Mouse (Mus musculus): ENCODE results near the gene Eps8l1. TPM values are rescaled to one million over a fixed set of nuclear protein-coding genes. Genes with fewer than 3 reads are reported as not detected.

Gene Eps8l1
- total and polyA plus RNA-seq, 3 experiments = 0.01 to 0.19 TPM; not detected in 1

DNA sequence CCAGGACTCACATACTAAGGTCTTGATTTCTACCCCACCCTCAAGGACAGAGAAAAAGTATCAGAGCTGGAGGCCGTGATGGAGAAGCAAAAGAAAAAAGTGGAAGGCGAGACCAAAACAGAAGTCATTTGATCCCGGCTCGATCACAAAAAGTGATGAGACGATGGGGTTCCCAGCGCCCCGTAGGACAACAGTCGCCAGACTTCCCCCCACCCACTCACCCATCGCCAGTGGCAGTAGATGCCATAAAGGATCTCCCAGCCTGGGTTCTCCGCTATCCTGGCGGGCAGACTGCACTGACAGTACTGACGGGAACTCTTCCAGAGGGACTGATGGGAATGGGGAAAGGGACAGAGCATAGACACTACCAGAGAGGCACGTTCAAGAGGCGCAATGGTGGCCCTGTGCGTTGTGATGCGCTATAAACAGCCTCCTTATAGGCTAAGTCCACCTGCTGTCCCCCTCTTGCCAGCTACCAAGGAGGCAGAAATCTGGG lies 18.4 kb downstream of the Eps8l1 start:
- H3K27me3 ChIP-seq (ENCODE audit: control insufficient read depth in 1 of 2, insufficient read depth in 2 of 2, low read length in 2 of 2) = no peaks in the 10 kb centered on the region
- H3K9ac ChIP-seq (ENCODE audit: control insufficient read depth, low read depth, low read length, poor library complexity, severe bottlenecking) = no peak overlapping the region
- no peaks in the 10 kb centered on the region for H3K79me2 ChIP-seq (ENCODE audit: control insufficient read depth, insufficient read depth, low read length, poor library complexity)
- H3K4me3 ChIP-seq (ENCODE audit: control insufficient read depth in 1 of 2, insufficient read depth in 1 of 2, low read depth in 2 of 2, low read length in 2 of 2) = no peak overlapping the region
- no peaks in the 10 kb centered on the region for H3K36me3 ChIP-seq (ENCODE audit: control insufficient read depth in 1 of 2, insufficient read depth in 2 of 2, low read length in 2 of 2)
- no peak for DNase-seq (ENCODE audit: low read depth, low spot score)
- TF ChIP-seq MAX (IDR thresholded peaks at IDR 0.05; ENCODE audit: low read length) (no peak), HCFC1 (IDR thresholded peaks at IDR 0.05; ENCODE audit: low read depth, low read length) (no peak)
- H3K9me3 ChIP-seq (replicated peaks; ENCODE audit: insufficient read depth, low read length) = no peaks in the 10 kb centered on the region
- H3K4me1 ChIP-seq (ENCODE audit: control insufficient read depth in 1 of 2, insufficient read depth in 2 of 2, low read length in 2 of 2) = no peaks in the 10 kb centered on the region
- H3K27ac ChIP-seq (ENCODE audit: control insufficient read depth, low read depth, low read length) = no peak overlapping the region

DNA sequence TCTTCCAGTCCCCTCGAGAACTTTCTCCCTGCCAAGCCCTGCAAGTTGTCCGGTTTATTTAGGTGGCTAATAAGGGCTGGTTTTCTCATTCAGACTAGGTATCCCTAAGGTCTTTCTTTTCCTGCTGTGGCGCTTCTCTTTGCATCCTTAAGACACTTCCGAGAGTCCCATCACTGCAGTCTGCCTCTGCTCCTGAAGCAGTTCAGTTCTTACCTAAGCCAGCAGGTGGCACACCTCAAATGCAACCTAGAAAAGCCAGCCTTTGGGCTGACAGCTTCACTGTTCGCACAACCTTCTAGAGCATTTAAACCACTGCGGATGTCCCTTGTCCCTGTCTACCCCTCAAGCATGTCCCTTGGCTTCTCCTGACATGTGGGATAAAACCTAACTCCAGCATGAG lies 19.2 kb downstream of the Eps8l1 start:
- TF ChIP-seq TAL1 (IDR thresholded peaks at IDR 0.05; ENCODE audit: low read length) (no peak), CTCF (IDR thresholded peaks at IDR 0.05 in 2 of 3, conservative IDR thresholded peaks at IDR 0.05 in 1 of 3; ENCODE audit: control insufficient read depth in 1 of 3, insufficient read depth in 1 of 3, low read depth in 2 of 3, low read length in 3 of 3, poor library complexity in 1 of 3, severe bottlenecking in 1 of 3) (peak; percentile 47 to 65 (median 55)), RAD21 (IDR thresholded peaks at IDR 0.05; ENCODE audit: low read depth, low read length) (peak; percentile 34), SMC3 (IDR thresholded peaks at IDR 0.05; ENCODE audit: low read depth, low read length) (peak; percentile 76), TBP (IDR thresholded peaks at IDR 0.05; ENCODE audit: low read depth, low read length) (no peak), ZC3H11A (IDR thresholded peaks at IDR 0.05; ENCODE audit: low read depth, low read length) (peak; percentile 31; the same call in 1 of the 2 replicates)
- H3K27ac ChIP-seq (ENCODE audit: control insufficient read depth, low read depth, low read length) = no peak overlapping the region
- H3K9me3 ChIP-seq (replicated peaks; ENCODE audit: insufficient read depth, low read length) = no peaks in the 10 kb centered on the region
- no peaks in the 10 kb centered on the region for H3K79me2 ChIP-seq (ENCODE audit: control insufficient read depth, insufficient read depth, low read length, poor library complexity)
- peak; percentile 58 for DNase-seq (ENCODE audit: low read depth, low spot score)
- H3K9ac ChIP-seq (ENCODE audit: control insufficient read depth, low read depth, low read length, poor library complexity, severe bottlenecking) = no peak overlapping the region
- no peak overlapping the region for H3K4me3 ChIP-seq (ENCODE audit: control insufficient read depth in 1 of 2, insufficient read depth in 1 of 2, low read depth in 2 of 2, low read length in 2 of 2)
- no peaks in the 10 kb centered on the region for H3K36me3 ChIP-seq (ENCODE audit: control insufficient read depth in 1 of 2, insufficient read depth in 2 of 2, low read length in 2 of 2)
- no peaks in the 10 kb centered on the region for H3K27me3 ChIP-seq (ENCODE audit: control insufficient read depth in 1 of 2, insufficient read depth in 2 of 2, low read length in 2 of 2)
- H3K4me1 ChIP-seq (ENCODE audit: control insufficient read depth in 1 of 2, insufficient read depth in 2 of 2, low read length in 2 of 2) = no peaks in the 10 kb centered on the region

DNA sequence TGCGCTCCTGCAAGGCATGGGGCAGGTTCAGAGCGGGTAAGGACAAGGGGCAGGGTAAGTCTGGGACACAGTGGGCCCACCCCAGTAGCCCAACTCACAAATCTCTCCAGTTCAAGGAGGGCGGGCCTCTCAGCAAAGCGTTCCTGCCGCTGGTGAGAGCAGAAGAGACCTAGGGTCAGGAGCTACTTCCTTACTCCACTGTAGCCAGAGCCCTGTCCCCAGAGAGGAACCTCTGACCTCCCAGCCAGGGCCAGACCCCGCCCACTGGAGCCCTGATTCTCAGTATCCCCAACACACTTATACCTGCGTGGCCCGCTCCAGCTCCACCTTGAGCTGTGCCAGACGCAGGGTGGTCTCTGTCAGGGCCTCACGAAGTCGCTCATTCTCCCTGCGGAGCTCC lies 21.8 kb downstream of the Eps8l1 start:
- no peaks in the 10 kb centered on the region for H3K9me3 ChIP-seq (replicated peaks; ENCODE audit: insufficient read depth, low read length)
- no peaks in the 10 kb centered on the region; a peak in 1 of 4 replicates for H3K36me3 ChIP-seq (ENCODE audit: control insufficient read depth in 1 of 2, insufficient read depth in 2 of 2, low read length in 2 of 2)
- no peak overlapping the region for H3K4me3 ChIP-seq (ENCODE audit: control insufficient read depth in 1 of 2, insufficient read depth in 1 of 2, low read depth in 2 of 2, low read length in 2 of 2)
- no peaks in the 10 kb centered on the region for H3K79me2 ChIP-seq (ENCODE audit: control insufficient read depth, insufficient read depth, low read length, poor library complexity)
- TF ChIP-seq POLR2AphosphoS2 (IDR thresholded peaks at IDR 0.05; ENCODE audit: low read length) (no peak), USF2 (IDR thresholded peaks at IDR 0.05; ENCODE audit: borderline replicate concordance in 1 of 2, insufficient read depth in 1 of 2, low read depth in 1 of 2, low read length in 2 of 2) (no peak), BHLHE40 (IDR thresholded peaks at IDR 0.05; ENCODE audit: borderline replicate concordance, low read depth, low read length) (no peak), CTCF (IDR thresholded peaks at IDR 0.05 in 2 of 3, conservative IDR thresholded peaks at IDR 0.05 in 1 of 3; ENCODE audit: control insufficient read depth in 1 of 3, insufficient read depth in 1 of 3, low read depth in 2 of 3, low read length in 3 of 3, poor library complexity in 1 of 3, severe bottlenecking in 1 of 3) (no peak), MXI1 (IDR thresholded peaks at IDR 0.05; ENCODE audit: low read depth, low read length) (no peak), GATA1 (IDR thresholded peaks at IDR 0.05; ENCODE audit: low read depth, low read length) (no peak), ETS1 (IDR thresholded peaks at IDR 0.05; ENCODE audit: low read depth, low read length) (no peak), RAD21 (IDR thresholded peaks at IDR 0.05; ENCODE audit: low read depth, low read length) (no peak), E2F4 (IDR thresholded peaks at IDR 0.05; ENCODE audit: borderline replicate concordance, low read depth, low read length) (no peak), MEF2A (IDR thresholded peaks at IDR 0.05; ENCODE audit: extremely low read depth, insufficient replicate concordance, low read depth, low read length, poor library complexity, severe bottlenecking) (no peak), ZNF384 (IDR thresholded peaks at IDR 0.05; ENCODE audit: low read depth, low read length) (no peak), RCOR1 (IDR thresholded peaks at IDR 0.05; ENCODE audit: low read depth, low read length) (no peak), MAZ (IDR thresholded peaks at IDR 0.05; ENCODE audit: low read depth, low read length) (no peak), POLR2AphosphoS5 (IDR thresholded peaks at IDR 0.05; ENCODE audit: borderline replicate concordance, low read depth, low read length) (no peak)
- H3K27me3 ChIP-seq (ENCODE audit: control insufficient read depth in 1 of 2, insufficient read depth in 2 of 2, low read length in 2 of 2) = no peaks in the 10 kb centered on the region
- H3K27ac ChIP-seq (ENCODE audit: control insufficient read depth, low read depth, low read length) = no peak overlapping the region
- DNase-seq (ENCODE audit: low read depth, low spot score) = no peak
- H3K4me1 ChIP-seq (ENCODE audit: control insufficient read depth in 1 of 2, insufficient read depth in 2 of 2, low read length in 2 of 2) = no peaks in the 10 kb centered on the region
- H3K9ac ChIP-seq (ENCODE audit: control insufficient read depth, low read depth, low read length, poor library complexity, severe bottlenecking) = no peak overlapping the region

Data from MEL (cell line).